Mouse (Mus musculus) hindbrain, embryonic 12.5 days (tissue): ENCODE data around the gene Il2rb. TPM values are rescaled to one million over a fixed set of nuclear protein-coding genes. Genes with fewer than 3 reads are reported as not detected.

ENCODE experiments used
- ATAC-seq: fragments of 200-750 bp; cut with Nextera tagmentation; 2 replicates; pipeline ENCODE4 v1.8.0; 2017; ENCODE audit warnings: moderate TSS enrichment; ENCODE audit not compliant: low FRiP score
- H3K27ac ChIP-seq: fragments of 300-500 bp; sonication (generic); 2 replicates; pipeline ENCODE4 v1.5.1; 2016; ENCODE audit warnings: mild to moderate bottlenecking
- H3K27me3 ChIP-seq: fragments of 300-500 bp; sonication (generic); 2 replicates; pipeline ENCODE4 v1.6.1; 2016; ENCODE audit warnings: mild to moderate bottlenecking
- H3K36me3 ChIP-seq: fragments of 300-500 bp; sonication (generic); 2 replicates; pipeline ENCODE4 v1.6.1; 2016; ENCODE audit warnings: mild to moderate bottlenecking
- H3K4me1 ChIP-seq: fragments of 300-500 bp; sonication (generic); 2 replicates; pipeline ENCODE4 v1.6.1; 2016
- H3K4me2 ChIP-seq: fragments of 300-500 bp; sonication (generic); replicated peaks from 2 replicates; pipeline ENCODE4 v1.6.1; 2016; ENCODE audit warnings: mild to moderate bottlenecking
- H3K4me3 ChIP-seq: fragments of 300-500 bp; sonication (generic); 2 replicates; pipeline ENCODE4 v1.5.1; 2016; ENCODE audit warnings: mild to moderate bottlenecking
- H3K9ac ChIP-seq: fragments of 300-500 bp; sonication (generic); 2 replicates; pipeline ENCODE4 v1.6.1; 2016; ENCODE audit warnings: mild to moderate bottlenecking, moderate library complexity
- H3K9me3 ChIP-seq: fragments of 300-500 bp; sonication (generic); replicated peaks from 2 replicates; pipeline ENCODE4 v1.6.1; 2016; ENCODE audit warnings: mild to moderate bottlenecking
- WGBS: fragments of 180-500 bp; shearing (Covaris S2); methylation state at CpG from one replicate; pipeline ENCODE4 v1.1.7; 2016; 5-methylcytosine and 5-hydroxymethylcytosine counted together
- polyA plus RNA-seq: library from polyadenylated mRNA; unstranded; fragments of >200 nt; fragmentation: Nextera tagmentation; extraction: Ambion mirVana; gene quantifications from 2 replicates; pipeline ENCODE4 v1.2.1, GENCODE M21; 2016

Il2rb gene
- polyA plus RNA-seq, 1 experiment from 2014 or later, result 0.14 TPM

GRCm38 (mm10) chr15:78531451-78531720 lies 36.3 kb upstream of the Il2rb start:
- H3K27me3 ChIP-seq, result peaks cover 8% of the 10 kb centered on the region; the same call in 1 of the 2 replicates
- ATAC-seq, result no peak; the same call in 1 of the 2 replicates
- no peaks in the 10 kb centered on the region for H3K36me3 ChIP-seq
- H3K4me1 ChIP-seq, result peaks cover 35% of the 10 kb centered on the region
- H3K27ac ChIP-seq, result peak overlapping the region; percentile 82; the same call in 1 of the 2 replicates
- H3K9me3 ChIP-seq, result no peaks in the 10 kb centered on the region
- peak overlapping the region; percentile 42; the same call in 1 of the 2 replicates for H3K9ac ChIP-seq
- peak overlapping the region; percentile 56 for H3K4me2 ChIP-seq
- WGBS, result 69% methylated on average over 4 of the region's 4 CpGs
- no peak overlapping the region for H3K4me3 ChIP-seq

- 66% methylated on average over 17 of the region's 17 CpGs for WGBS
- ATAC-seq, result no peak
- Histone ChIP-seq H3K9ac (peak within 1 kb of the TSS; percentile 42; the same call in 1 of the 2 replicates), H3K4me2 (peak within 1 kb of the TSS; percentile 56), H3K27ac (peak within 1 kb of the TSS; percentile 82), H3K36me3 (no peaks in the 10 kb centered on the region), H3K4me1 (peaks cover 34% of the 10 kb centered on the region), H3K9me3 (no peaks in the 10 kb centered on the region), H3K27me3 (peaks cover 8% of the 10 kb centered on the region; the same call in 1 of the 2 replicates), H3K4me3 (peak within 1 kb of the TSS; percentile 31)
Measured at GRCm38 (mm10) chr15:78530671-78531450, 35.8 kb upstream of the Il2rb start, which contains the start of gene C1qtnf6. Gene C1qtnf6 (minus strand): TSS chr15:78531416.

- Histone ChIP-seq H3K9ac (no peak overlapping the region), H3K36me3 (no peaks in the 10 kb centered on the region), H3K9me3 (no peaks in the 10 kb centered on the region), H3K4me3 (no peak overlapping the region), H3K4me1 (peaks cover 29% of the 10 kb centered on the region), H3K27ac (no peak overlapping the region), H3K27me3 (peaks cover 8% of the 10 kb centered on the region; the same call in 1 of the 2 replicates), H3K4me2 (no peak overlapping the region)
- no peak for ATAC-seq
- WGBS, result 75% methylated on average over 3 of the region's 3 CpGs
Measured at GRCm38 (mm10) chr15:78530141-78530540, 35.1 kb upstream of the Il2rb start.

- Histone ChIP-seq H3K27me3 (peaks cover 8% of the 10 kb centered on the region; the same call in 1 of the 2 replicates), H3K36me3 (no peaks in the 10 kb centered on the region), H3K4me3 (peak overlapping the region; percentile 18), H3K4me1 (peaks cover 29% of the 10 kb centered on the region), H3K9me3 (no peaks in the 10 kb centered on the region), H3K4me2 (peak overlapping the region; percentile 50), H3K27ac (0 out of 2 replicates have a peak overlapping the region, but pooled peaks have one; percentile 1), H3K9ac (0 out of 2 replicates have a peak overlapping the region, but pooled peaks have one; percentile 29)
- WGBS, result 1% methylated on average over 13 of the region's 15 CpGs
- ATAC-seq, result peak; percentile 36
Measured at GRCm38 (mm10) chr15:78529428-78529990, 34.4 kb upstream of the Il2rb start.

GRCm38 (mm10) chr15:78528726-78529411 lies 33.8 kb upstream of the Il2rb start:
- Histone ChIP-seq H3K9ac (0 out of 2 replicates have a peak overlapping the region, but pooled peaks have one; percentile 29), H3K4me1 (peaks cover 29% of the 10 kb centered on the region), H3K27me3 (peaks cover 8% of the 10 kb centered on the region; the same call in 1 of the 2 replicates), H3K27ac (0 out of 2 replicates have a peak overlapping the region, but pooled peaks have one; percentile 1), H3K4me2 (peak overlapping the region; percentile 50), H3K36me3 (no peaks in the 10 kb centered on the region), H3K4me3 (peak overlapping the region; percentile 18), H3K9me3 (no peaks in the 10 kb centered on the region)
- WGBS, result 55% methylated on average over 11 of the region's 11 CpGs
- ATAC-seq, result no peak

GRCm38 (mm10) chr15:78527973-78528372 lies 32.9 kb upstream of the Il2rb start:
- H3K9ac ChIP-seq, result no peak overlapping the region
- no peaks in the 10 kb centered on the region for H3K36me3 ChIP-seq
- no peak overlapping the region for H3K4me2 ChIP-seq
- no peak overlapping the region for H3K4me3 ChIP-seq
- H3K4me1 ChIP-seq, result peaks cover 29% of the 10 kb centered on the region
- ATAC-seq, result no peak
- H3K27me3 ChIP-seq, result peaks cover 8% of the 10 kb centered on the region; the same call in 1 of the 2 replicates
- no peaks in the 10 kb centered on the region for H3K9me3 ChIP-seq
- H3K27ac ChIP-seq, result no peak overlapping the region
- 78% methylated on average over 7 of the region's 7 CpGs for WGBS

- no peak overlapping the region for H3K4me2 ChIP-seq
- no peak overlapping the region for H3K9ac ChIP-seq
- no peaks in the 10 kb centered on the region for H3K36me3 ChIP-seq
- H3K9me3 ChIP-seq, result no peaks in the 10 kb centered on the region
- no peak for ATAC-seq
- no peaks in the 10 kb centered on the region for H3K27me3 ChIP-seq
- H3K4me1 ChIP-seq, result peaks cover 14% of the 10 kb centered on the region
- no peak overlapping the region for H3K4me3 ChIP-seq
- no peak overlapping the region for H3K27ac ChIP-seq
- WGBS, result 81% methylated on average over 5 of the region's 5 CpGs
Measured at GRCm38 (mm10) chr15:78524163-78524562, 29.1 kb upstream of the Il2rb start.

GRCm38 (mm10) chr15:78521892-78522291 lies 26.8 kb upstream of the Il2rb start:
- no peak for ATAC-seq
- Histone ChIP-seq H3K27me3 (no peaks in the 10 kb centered on the region), H3K4me3 (no peak overlapping the region), H3K4me1 (peaks cover 6% of the 10 kb centered on the region), H3K4me2 (no peak overlapping the region), H3K27ac (no peak overlapping the region), H3K9ac (no peak overlapping the region; the same call in 1 of the 2 replicates), H3K9me3 (no peaks in the 10 kb centered on the region), H3K36me3 (no peaks in the 10 kb centered on the region)
- 77% methylated on average over 6 of the region's 6 CpGs for WGBS

GRCm38 (mm10) chr15:78521331-78521730 lies 26.3 kb upstream of the Il2rb start:
- Histone ChIP-seq H3K4me2 (no peak overlapping the region), H3K9ac (no peak overlapping the region), H3K36me3 (no peaks in the 10 kb centered on the region), H3K27me3 (no peaks in the 10 kb centered on the region), H3K27ac (no peak overlapping the region), H3K4me3 (no peak overlapping the region), H3K9me3 (no peaks in the 10 kb centered on the region), H3K4me1 (peaks cover 6% of the 10 kb centered on the region)
- 68% methylated on average over 8 of the region's 8 CpGs for WGBS
- no peak for ATAC-seq

GRCm38 (mm10) chr15:78520112-78520715 lies 25.1 kb upstream of the Il2rb start:
- Histone ChIP-seq H3K4me3 (no peak overlapping the region), H3K4me2 (no peak overlapping the region), H3K4me1 (peaks cover 6% of the 10 kb centered on the region), H3K27ac (no peak overlapping the region), H3K9me3 (no peaks in the 10 kb centered on the region), H3K27me3 (0 out of 2 replicates have a peak, but pooled peaks cover 2% of the 10 kb centered on the region), H3K36me3 (no peaks in the 10 kb centered on the region), H3K9ac (no peak overlapping the region)
- ATAC-seq, result no peak
- WGBS, result 72% methylated on average over 13 of the region's 13 CpGs

GRCm38 (mm10) chr15:78518221-78518620 lies 23.1 kb upstream of the Il2rb start:
- ATAC-seq, result no peak
- H3K27me3 ChIP-seq, result 0 out of 2 replicates have a peak, but pooled peaks cover 2% of the 10 kb centered on the region
- no peaks in the 10 kb centered on the region for H3K9me3 ChIP-seq
- H3K36me3 ChIP-seq, result no peaks in the 10 kb centered on the region
- H3K4me1 ChIP-seq, result peaks cover 11% of the 10 kb centered on the region
- H3K27ac ChIP-seq, result no peak overlapping the region
- WGBS, result 67% methylated on average over 7 of the region's 7 CpGs
- H3K4me3 ChIP-seq, result no peak overlapping the region
- H3K4me2 ChIP-seq, result no peak overlapping the region
- no peak overlapping the region for H3K9ac ChIP-seq

GRCm38 (mm10) chr15:78515759-78516158 lies 20.7 kb upstream of the Il2rb start:
- no peak for ATAC-seq
- WGBS, result 79% methylated on average over 6 of the region's 6 CpGs

More at GRCm38 (mm10) chr15:78515759-78516158, 20.7 kb upstream of the Il2rb start:
- H3K27me3 ChIP-seq, result peaks cover 2% of the 10 kb centered on the region; the same call in 1 of the 2 replicates
- H3K9me3 ChIP-seq, result no peaks in the 10 kb centered on the region
- H3K9ac ChIP-seq, result no peak overlapping the region
- H3K27ac ChIP-seq, result no peak overlapping the region
- no peaks in the 10 kb centered on the region for H3K36me3 ChIP-seq
- H3K4me2 ChIP-seq, result no peak overlapping the region
- H3K4me3 ChIP-seq, result no peak overlapping the region
- peaks cover 10% of the 10 kb centered on the region for H3K4me1 ChIP-seq
